Mouse (Mus musculus): ENCODE results near the gene Adk.

DNA sequence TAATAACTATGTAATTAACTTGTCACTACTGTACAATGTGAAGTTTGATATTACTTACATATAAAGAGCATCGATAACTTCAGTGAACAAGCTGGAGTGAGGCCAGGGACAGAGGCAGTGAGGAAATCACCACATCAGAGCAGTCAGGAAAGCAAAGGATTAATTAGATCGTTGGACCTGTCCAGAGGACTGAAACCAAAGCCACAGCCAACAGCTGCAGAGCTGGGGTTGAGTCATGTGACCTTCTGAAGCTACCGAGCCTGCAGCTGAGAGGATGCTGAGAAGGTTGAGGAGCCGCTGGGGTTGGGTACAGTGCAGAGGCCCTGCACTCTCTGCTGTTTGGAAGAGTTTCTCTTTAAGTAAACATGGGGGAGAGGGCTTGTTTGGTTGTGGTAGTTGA, 387.4 kb downstream of the Adk start:
- TF ChIP-seq CTCF (IDR thresholded peaks at IDR 0.05; ENCODE audit: extremely low read depth, insufficient read depth, insufficient read length, insufficient replicate concordance) (no peak), POLR2A (IDR thresholded peaks at IDR 0.05; ENCODE audit: low read depth, low read length) (no peak)

Measured in spleen, adult 2 months (tissue).